Mouse (Mus musculus): Measurements from ENCODE around the gene Abhd14a. TPM values are rescaled to one million over a fixed set of nuclear protein-coding genes. Genes with fewer than 3 reads are reported as not detected.

Abhd14a gene
- polyA plus RNA-seq, 1 experiment = 197 TPM

DNA sequence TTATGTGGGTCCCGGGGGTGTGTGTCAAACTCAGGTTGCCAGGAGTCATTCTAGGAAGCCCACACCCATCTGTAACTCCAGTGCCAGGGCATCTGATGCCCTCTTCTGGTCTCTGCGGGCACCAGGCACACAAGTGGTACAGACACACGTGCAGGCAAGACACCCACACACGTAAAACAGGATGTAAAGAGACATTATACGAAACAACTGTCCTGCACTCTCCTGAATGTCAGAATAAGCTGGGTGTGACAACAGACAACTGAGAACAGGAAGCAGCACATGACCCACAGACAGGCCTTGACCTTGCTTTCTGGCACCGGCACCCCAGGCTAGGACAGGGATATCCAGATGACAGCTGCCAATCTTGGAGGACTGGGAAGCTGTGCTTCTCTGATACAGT, 21.8 kb upstream of the Abhd14a start:
- Histone ChIP-seq H3K36me3 (ENCODE audit: control insufficient read depth, insufficient read depth, low read length) (no peaks in the 10 kb centered on the region), H3K4me1 (ENCODE audit: control insufficient read depth, insufficient read depth, low read length) (peaks cover 11% of the 10 kb centered on the region), H3K27me3 (ENCODE audit: control insufficient read depth, insufficient read depth, low read length) (no peaks in the 10 kb centered on the region), H3K27ac (ENCODE audit: control insufficient read depth, insufficient read depth, low read depth, low read length) (no peak overlapping the region), H3K4me3 (ENCODE audit: control insufficient read depth, low read depth, low read length) (no peak overlapping the region)
- TF ChIP-seq CTCF (IDR thresholded peaks at IDR 0.05; ENCODE audit: control insufficient read depth, insufficient read depth, insufficient replicate concordance, low read depth, low read length) = no peak
- no peak for TF ChIP-seq POLR2A (IDR thresholded peaks at IDR 0.05; ENCODE audit: control insufficient read depth, low read depth, low read length)

DNA sequence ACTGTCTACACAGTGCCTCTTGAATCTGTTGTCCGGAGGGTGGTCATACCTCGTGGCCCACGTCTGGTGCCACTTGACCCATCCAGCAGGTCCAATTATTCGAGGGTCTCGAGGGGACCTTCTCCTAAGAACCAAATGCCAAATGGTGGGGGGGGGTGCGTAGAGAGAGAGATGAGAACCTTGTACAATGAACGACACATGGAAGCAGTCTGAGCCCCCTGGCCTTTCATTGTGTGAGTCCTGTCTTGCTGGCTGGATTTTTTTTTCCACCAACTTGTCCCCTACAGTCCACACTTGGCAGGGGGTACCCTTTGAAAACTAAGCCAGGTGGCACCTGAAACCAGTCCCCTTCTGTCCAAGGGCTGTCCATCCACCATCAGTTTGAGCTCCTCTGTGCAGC, 20.3 kb upstream of the Abhd14a start:
- Histone ChIP-seq H3K27ac (ENCODE audit: control insufficient read depth, insufficient read depth, low read depth, low read length) (no peak overlapping the region), H3K4me3 (ENCODE audit: control insufficient read depth, low read depth, low read length) (no peak overlapping the region), H3K36me3 (ENCODE audit: control insufficient read depth, insufficient read depth, low read length) (no peaks in the 10 kb centered on the region), H3K27me3 (ENCODE audit: control insufficient read depth, insufficient read depth, low read length) (no peaks in the 10 kb centered on the region), H3K4me1 (ENCODE audit: control insufficient read depth, insufficient read depth, low read length) (peaks cover 12% of the 10 kb centered on the region)
- no peak for TF ChIP-seq CTCF (IDR thresholded peaks at IDR 0.05; ENCODE audit: control insufficient read depth, insufficient read depth, insufficient replicate concordance, low read depth, low read length)
- no peak for TF ChIP-seq POLR2A (IDR thresholded peaks at IDR 0.05; ENCODE audit: control insufficient read depth, low read depth, low read length)

GRCm38 (mm10) chr9:106466721-106467120, 19.2 kb upstream of the Abhd14a start:
- Histone ChIP-seq H3K4me3 (ENCODE audit: control insufficient read depth, low read depth, low read length) (no peak overlapping the region), H3K27ac (ENCODE audit: control insufficient read depth, insufficient read depth, low read depth, low read length) (no peak overlapping the region), H3K27me3 (ENCODE audit: control insufficient read depth, insufficient read depth, low read length) (no peaks in the 10 kb centered on the region), H3K4me1 (ENCODE audit: control insufficient read depth, insufficient read depth, low read length) (peaks cover 11% of the 10 kb centered on the region), H3K36me3 (ENCODE audit: control insufficient read depth, insufficient read depth, low read length) (no peaks in the 10 kb centered on the region)
- no peak for TF ChIP-seq POLR2A (IDR thresholded peaks at IDR 0.05; ENCODE audit: control insufficient read depth, low read depth, low read length)
- TF ChIP-seq CTCF (IDR thresholded peaks at IDR 0.05; ENCODE audit: control insufficient read depth, insufficient read depth, insufficient replicate concordance, low read depth, low read length) = no peak

- H3K36me3 ChIP-seq (ENCODE audit: control insufficient read depth, insufficient read depth, low read length) = no peaks in the 10 kb centered on the region
- peaks cover 11% of the 10 kb centered on the region for H3K4me1 ChIP-seq (ENCODE audit: control insufficient read depth, insufficient read depth, low read length)
- no peaks in the 10 kb centered on the region for H3K27me3 ChIP-seq (ENCODE audit: control insufficient read depth, insufficient read depth, low read length)
- H3K4me3 ChIP-seq (ENCODE audit: control insufficient read depth, low read depth, low read length) = peak within 1 kb of the TSS; percentile 84
- TF ChIP-seq CTCF (IDR thresholded peaks at IDR 0.05; ENCODE audit: control insufficient read depth, insufficient read depth, insufficient replicate concordance, low read depth, low read length) (no peak), POLR2A (IDR thresholded peaks at IDR 0.05; ENCODE audit: control insufficient read depth, low read depth, low read length) (no peak; the same call in 1 of the 2 replicates)
- peak within 1 kb of the TSS; percentile 67 for H3K27ac ChIP-seq (ENCODE audit: control insufficient read depth, insufficient read depth, low read depth, low read length)
Observed at GRCm38 (mm10) chr9:106465571-106466200, 18.2 kb upstream of the Abhd14a start, which contains the start of gene Gpr62. TSS of gene Gpr62 (minus strand) at chr9:106465938.

DNA sequence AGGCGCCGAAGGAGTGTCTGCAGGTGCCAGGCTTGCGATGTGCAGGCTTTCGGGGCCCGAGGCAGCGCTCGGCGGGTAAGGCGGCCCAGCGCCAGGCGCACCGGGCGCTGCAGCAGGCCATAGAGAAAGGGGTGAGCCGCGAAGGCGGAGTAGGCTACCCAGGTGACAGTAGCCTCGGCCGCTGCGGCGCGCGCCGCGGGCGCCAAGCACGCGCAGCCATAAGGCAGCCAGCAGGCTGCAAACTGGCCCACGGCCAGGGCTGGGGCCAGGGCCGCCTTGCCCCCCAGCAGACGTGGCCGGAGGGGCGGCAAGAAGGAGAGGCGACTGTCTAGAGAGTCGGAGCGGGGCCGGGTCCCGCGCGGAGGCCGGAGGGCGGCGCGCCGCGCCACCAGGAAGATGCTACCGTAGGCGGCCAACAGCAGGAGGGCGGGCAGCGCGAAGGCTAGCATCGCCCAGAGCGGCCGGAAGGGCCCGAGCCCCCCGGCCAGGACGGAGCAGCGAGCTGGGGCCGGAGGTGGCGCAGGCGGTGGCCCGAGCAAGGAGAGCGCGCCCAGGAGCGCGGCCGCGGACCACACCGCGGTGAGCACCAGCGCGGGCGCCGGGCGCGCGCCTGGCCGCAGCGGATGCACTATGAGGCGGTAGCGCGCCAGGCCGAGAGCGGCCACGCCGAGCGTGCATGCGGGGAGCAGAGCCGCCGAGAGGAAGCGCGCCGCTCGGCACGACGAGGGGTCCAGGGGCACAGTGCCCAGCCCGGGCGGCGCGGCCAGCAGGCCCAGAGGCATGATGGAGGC, 17.5 kb upstream of the Abhd14a start:
- Histone ChIP-seq H3K4me3 (ENCODE audit: control insufficient read depth, low read depth, low read length) (peak overlapping the region; percentile 84), H3K27me3 (ENCODE audit: control insufficient read depth, insufficient read depth, low read length) (no peaks in the 10 kb centered on the region), H3K36me3 (ENCODE audit: control insufficient read depth, insufficient read depth, low read length) (no peaks in the 10 kb centered on the region), H3K27ac (ENCODE audit: control insufficient read depth, insufficient read depth, low read depth, low read length) (0 out of 2 replicates have a peak overlapping the region, but pooled peaks have one; percentile 46), H3K4me1 (ENCODE audit: control insufficient read depth, insufficient read depth, low read length) (peaks cover 11% of the 10 kb centered on the region)
- TF ChIP-seq CTCF (IDR thresholded peaks at IDR 0.05; ENCODE audit: control insufficient read depth, insufficient read depth, insufficient replicate concordance, low read depth, low read length) = no peak
- no peak for TF ChIP-seq POLR2A (IDR thresholded peaks at IDR 0.05; ENCODE audit: control insufficient read depth, low read depth, low read length)

- peaks cover 11% of the 10 kb centered on the region for H3K4me1 ChIP-seq (ENCODE audit: control insufficient read depth, insufficient read depth, low read length)
- H3K27me3 ChIP-seq (ENCODE audit: control insufficient read depth, insufficient read depth, low read length) = no peaks in the 10 kb centered on the region
- no peaks in the 10 kb centered on the region for H3K36me3 ChIP-seq (ENCODE audit: control insufficient read depth, insufficient read depth, low read length)
- no peak overlapping the region for H3K27ac ChIP-seq (ENCODE audit: control insufficient read depth, insufficient read depth, low read depth, low read length)
- no peak for TF ChIP-seq POLR2A (IDR thresholded peaks at IDR 0.05; ENCODE audit: control insufficient read depth, low read depth, low read length)
- no peak for TF ChIP-seq CTCF (IDR thresholded peaks at IDR 0.05; ENCODE audit: control insufficient read depth, insufficient read depth, insufficient replicate concordance, low read depth, low read length)
- no peak overlapping the region for H3K4me3 ChIP-seq (ENCODE audit: control insufficient read depth, low read depth, low read length)
Observed at GRCm38 (mm10) chr9:106463122-106464063, 15.9 kb upstream of the Abhd14a start.

Data from testis, adult 2 months (tissue).